Mouse (Mus musculus): Measurements from ENCODE around the gene Zap70. TPM values are rescaled to one million over a fixed set of nuclear protein-coding genes. Genes with fewer than 3 reads are reported as not detected.
A peak's percentile ranks its signal among the peaks of the same experiment; 100 is the strongest.

The Zap70 gene
- polyA plus RNA-seq, 1 experiment from 2014 or later, result 9.0 TPM

DNA sequence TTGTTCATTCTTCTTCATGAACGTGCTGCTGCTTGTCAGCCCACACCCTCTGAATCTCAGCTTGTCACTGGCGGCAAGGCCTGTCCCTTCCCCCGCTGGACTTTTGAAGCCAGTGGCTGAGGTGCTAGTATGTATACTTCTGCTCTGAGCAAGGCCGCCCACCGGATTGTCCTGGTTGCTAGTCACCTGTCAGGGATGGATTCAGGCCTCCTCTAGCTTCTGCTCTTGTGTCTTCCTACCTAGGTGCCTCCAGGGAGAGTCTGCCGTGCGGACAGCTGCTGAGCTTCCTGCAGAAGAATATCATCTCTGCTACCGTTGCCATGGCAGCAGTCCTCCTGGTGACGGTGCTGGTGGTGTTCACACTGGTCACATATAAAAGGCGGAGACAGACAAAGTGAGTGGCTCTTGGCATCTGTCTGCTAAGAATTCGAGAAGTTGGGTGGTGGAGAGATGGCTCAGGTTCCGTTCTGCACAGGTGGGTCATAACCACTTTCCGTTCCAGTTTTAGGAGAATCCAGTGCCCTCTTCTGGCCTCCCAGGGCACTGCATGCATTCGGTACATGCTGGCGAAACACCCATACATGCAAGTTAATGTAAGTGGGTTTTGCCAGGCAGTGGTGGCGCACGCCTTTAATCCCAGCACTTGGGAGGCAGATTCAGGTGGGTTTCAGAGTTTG, 17.2 kb upstream of the Zap70 start:
- Histone ChIP-seq H3K4me2 (ENCODE audit: low read depth, low read length) (peak overlapping the region; percentile 10; the same call in 1 of the 2 replicates), H3K4me1 (ENCODE audit: control insufficient read depth, insufficient read depth, low read length) (no peaks in the 10 kb centered on the region), H3K4me3 (ENCODE audit: low read length) (no peak overlapping the region), H3K27ac (ENCODE audit: low read length) (no peak overlapping the region), H3K9me3 (replicated peaks; ENCODE audit: control insufficient read depth, low read length) (no peaks in the 10 kb centered on the region), H3K36me3 (ENCODE audit: control insufficient read depth, insufficient read depth) (no peaks in the 10 kb centered on the region), H3K27me3 (ENCODE audit: control insufficient read depth, insufficient read depth, low read length) (peaks cover 5% of the 10 kb centered on the region; the same call in 1 of the 2 replicates), H3K9ac (ENCODE audit: low read length) (no peak overlapping the region)
- WGBS, result 25% methylated on average over 17 of the region's 17 CpGs
- no peak for ATAC-seq (replicated peaks; ENCODE audit: extremely low read depth, insufficient read depth, low FRiP score)

DNA sequence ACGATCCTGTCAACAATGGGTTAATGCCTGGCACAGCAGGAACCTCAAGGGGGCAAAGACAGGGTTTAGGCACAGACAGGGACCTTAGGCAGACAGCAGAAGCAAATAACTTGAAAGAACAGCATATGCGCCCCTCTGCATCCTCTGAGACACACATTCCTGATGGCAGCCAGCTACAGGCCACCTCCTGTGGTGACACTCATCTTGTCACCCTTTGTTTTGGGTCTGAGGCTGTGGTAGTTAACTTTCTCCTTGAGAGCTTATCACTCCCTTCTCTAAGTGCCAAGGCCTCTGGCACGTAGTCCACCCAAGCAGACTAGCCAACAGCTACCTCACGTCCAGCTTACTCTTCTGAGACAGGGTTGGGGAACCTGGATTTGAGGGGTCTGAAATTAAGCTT, 15.9 kb upstream of the Zap70 start:
- H3K9ac ChIP-seq (ENCODE audit: low read length), result no peak overlapping the region
- no peaks in the 10 kb centered on the region for H3K4me1 ChIP-seq (ENCODE audit: control insufficient read depth, insufficient read depth, low read length)
- no peak for ATAC-seq (replicated peaks; ENCODE audit: extremely low read depth, insufficient read depth, low FRiP score)
- WGBS, result 46% methylated on average over 4 of the region's 4 CpGs
- no peak overlapping the region for H3K4me2 ChIP-seq (ENCODE audit: low read depth, low read length)
- no peaks in the 10 kb centered on the region for H3K36me3 ChIP-seq (ENCODE audit: control insufficient read depth, insufficient read depth)
- H3K4me3 ChIP-seq (ENCODE audit: low read length), result no peak overlapping the region
- H3K27me3 ChIP-seq (ENCODE audit: control insufficient read depth, insufficient read depth, low read length), result peaks cover 2% of the 10 kb centered on the region; the same call in 1 of the 2 replicates
- no peaks in the 10 kb centered on the region for H3K9me3 ChIP-seq (replicated peaks; ENCODE audit: control insufficient read depth, low read length)
- H3K27ac ChIP-seq (ENCODE audit: low read length), result no peak overlapping the region

DNA sequence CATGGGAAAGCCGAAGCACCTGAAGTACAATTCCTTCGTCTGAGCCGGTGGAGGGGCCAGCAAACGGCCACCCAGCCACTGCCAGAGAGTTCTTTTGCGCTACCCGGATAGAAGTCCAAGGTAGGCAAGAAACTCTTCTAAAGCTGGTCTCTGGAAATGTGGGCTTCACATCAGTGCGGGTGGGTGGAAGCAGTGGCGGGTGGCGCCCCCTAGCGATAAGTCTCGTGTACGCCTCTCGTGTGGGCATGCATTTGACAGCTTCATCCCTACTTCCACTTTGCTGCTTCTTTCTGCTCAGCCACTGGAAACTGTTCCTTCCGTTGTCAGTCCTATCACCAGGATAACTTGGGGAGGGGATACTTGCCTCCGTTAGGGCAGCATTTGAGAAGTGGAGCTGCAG, 15.1 kb upstream of the Zap70 start:
- 43% methylated on average over 15 of the region's 15 CpGs for WGBS
- no peak overlapping the region for H3K4me2 ChIP-seq (ENCODE audit: low read depth, low read length)
- no peak overlapping the region for H3K27ac ChIP-seq (ENCODE audit: low read length)
- no peaks in the 10 kb centered on the region for H3K4me1 ChIP-seq (ENCODE audit: control insufficient read depth, insufficient read depth, low read length)
- no peaks in the 10 kb centered on the region for H3K9me3 ChIP-seq (replicated peaks; ENCODE audit: control insufficient read depth, low read length)
- no peak overlapping the region for H3K9ac ChIP-seq (ENCODE audit: low read length)
- no peaks in the 10 kb centered on the region for H3K36me3 ChIP-seq (ENCODE audit: control insufficient read depth, insufficient read depth)
- H3K27me3 ChIP-seq (ENCODE audit: control insufficient read depth, insufficient read depth, low read length), result peaks cover 2% of the 10 kb centered on the region; the same call in 1 of the 2 replicates
- no peak overlapping the region for H3K4me3 ChIP-seq (ENCODE audit: low read length)
- ATAC-seq (replicated peaks; ENCODE audit: extremely low read depth, insufficient read depth, low FRiP score), result no peak

DNA sequence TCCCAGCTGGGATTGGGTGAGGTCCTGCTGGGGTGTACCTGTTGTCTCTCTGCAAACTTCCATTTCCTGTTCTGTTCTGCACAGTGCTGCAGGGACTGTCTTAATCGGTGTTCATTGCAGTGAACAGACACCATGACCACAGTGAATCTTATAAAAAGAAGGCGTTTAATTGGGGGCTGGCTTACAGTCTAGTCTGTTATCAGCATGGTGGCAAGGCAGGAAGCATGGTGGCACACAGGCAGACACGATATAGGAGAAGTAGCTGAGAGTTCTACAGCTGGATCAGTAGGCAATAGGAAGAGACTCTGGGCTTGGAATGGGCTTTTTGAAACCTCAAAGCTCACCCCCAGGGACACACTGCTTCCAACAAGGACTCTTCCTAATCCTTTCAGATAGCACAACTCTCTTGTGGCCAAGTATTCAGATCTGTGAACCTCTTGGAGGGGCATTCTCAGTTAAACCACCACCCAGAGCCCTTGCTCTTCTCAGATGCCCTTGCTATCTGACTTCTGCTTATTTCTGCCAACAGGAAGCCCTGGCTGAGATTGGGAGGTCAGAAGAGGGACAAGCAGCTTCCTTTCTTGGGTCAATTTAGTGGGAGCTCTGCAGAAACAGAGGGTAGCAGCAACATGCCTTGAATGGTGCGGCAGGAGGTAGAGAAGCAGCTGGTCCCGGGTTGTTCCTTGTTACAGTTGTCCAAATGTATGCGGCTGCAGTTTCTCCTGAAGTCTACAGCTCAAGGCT, 7.5 kb upstream of the Zap70 start:
- Histone ChIP-seq H3K27me3 (ENCODE audit: control insufficient read depth, insufficient read depth, low read length) (no peaks in the 10 kb centered on the region), H3K4me2 (ENCODE audit: low read depth, low read length) (no peak overlapping the region), H3K4me1 (ENCODE audit: control insufficient read depth, insufficient read depth, low read length) (no peaks in the 10 kb centered on the region), H3K9me3 (replicated peaks; ENCODE audit: control insufficient read depth, low read length) (no peaks in the 10 kb centered on the region), H3K9ac (ENCODE audit: low read length) (no peak overlapping the region), H3K4me3 (ENCODE audit: low read length) (no peak overlapping the region), H3K36me3 (ENCODE audit: control insufficient read depth, insufficient read depth) (no peaks in the 10 kb centered on the region), H3K27ac (ENCODE audit: low read length) (no peak overlapping the region)
- 60% methylated on average over 6 of the region's 6 CpGs for WGBS
- no peak for ATAC-seq (replicated peaks; ENCODE audit: extremely low read depth, insufficient read depth, low FRiP score)

DNA sequence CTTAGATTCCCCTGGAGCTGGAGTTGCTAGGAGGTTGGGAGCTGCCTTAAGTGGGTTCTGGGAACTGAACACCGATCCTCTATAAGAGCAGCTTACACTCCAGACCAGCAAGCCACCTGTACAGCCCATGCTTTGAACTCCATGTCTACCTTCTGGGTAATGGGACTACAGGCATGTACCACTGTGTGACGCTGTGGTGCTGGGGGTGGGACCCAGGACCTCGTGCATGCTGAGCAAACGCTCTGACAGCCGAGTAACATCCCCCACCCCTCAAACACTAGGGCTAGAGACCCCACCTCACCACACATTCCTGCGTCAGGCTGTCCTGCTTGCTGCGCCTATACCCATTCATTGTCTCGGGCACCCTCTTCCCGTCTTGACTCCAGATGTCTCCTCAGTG, 3.0 kb upstream of the Zap70 start:
- Histone ChIP-seq H3K4me1 (ENCODE audit: control insufficient read depth, insufficient read depth, low read length) (no peaks in the 10 kb centered on the region), H3K27me3 (ENCODE audit: control insufficient read depth, insufficient read depth, low read length) (no peaks in the 10 kb centered on the region), H3K27ac (ENCODE audit: low read length) (no peak overlapping the region), H3K9me3 (replicated peaks; ENCODE audit: control insufficient read depth, low read length) (no peaks in the 10 kb centered on the region), H3K4me3 (ENCODE audit: low read length) (no peak overlapping the region), H3K9ac (ENCODE audit: low read length) (no peak overlapping the region), H3K4me2 (ENCODE audit: low read depth, low read length) (no peak overlapping the region), H3K36me3 (ENCODE audit: control insufficient read depth, insufficient read depth) (no peaks in the 10 kb centered on the region)
- ATAC-seq (replicated peaks; ENCODE audit: extremely low read depth, insufficient read depth, low FRiP score), result no peak
- 76% methylated on average over 9 of the region's 9 CpGs for WGBS

DNA sequence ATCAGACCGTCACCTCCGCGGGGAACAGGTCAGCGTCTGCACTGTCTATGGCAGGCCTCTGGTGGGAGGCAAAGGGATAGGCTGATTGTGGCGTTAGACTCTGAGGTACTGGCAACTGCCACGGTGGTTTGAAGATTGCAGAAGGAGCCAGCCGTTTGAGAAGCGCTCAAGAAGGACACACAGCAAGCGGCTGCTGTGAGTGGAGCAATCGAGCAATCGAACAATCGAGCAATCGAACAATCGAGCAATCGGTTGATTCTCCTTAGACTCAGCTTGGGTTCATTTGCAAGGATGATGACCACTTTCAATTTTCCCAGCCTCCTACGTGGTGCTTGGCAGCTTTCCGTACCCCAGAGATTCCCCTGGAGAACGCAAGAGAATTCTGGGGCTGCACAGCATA, 2.5 kb upstream of the Zap70 start:
- no peak for ATAC-seq (replicated peaks; ENCODE audit: extremely low read depth, insufficient read depth, low FRiP score)
- WGBS, result 83% methylated on average over 18 of the region's 18 CpGs
- H3K9me3 ChIP-seq (replicated peaks; ENCODE audit: control insufficient read depth, low read length), result no peaks in the 10 kb centered on the region

DNA sequence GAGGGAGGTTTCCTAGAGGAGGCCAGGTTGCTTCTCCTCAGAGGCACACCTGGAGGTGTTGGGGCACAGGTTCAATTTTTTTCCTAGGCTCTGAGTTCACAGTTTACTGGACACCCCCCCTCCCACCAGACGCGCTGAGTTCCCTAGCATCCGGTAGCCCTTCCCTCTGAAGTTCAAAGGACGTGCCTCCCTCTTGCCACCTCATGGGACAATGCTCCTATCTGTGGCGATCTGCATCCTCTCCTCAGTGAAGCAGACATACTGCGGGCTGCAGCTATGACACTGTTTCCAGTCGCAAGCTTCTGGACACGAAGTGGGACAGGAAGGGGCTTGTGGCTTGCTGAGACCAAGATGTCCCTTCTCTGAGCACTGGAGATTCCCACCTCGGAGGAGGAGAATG, 1.2 kb upstream of the Zap70 start:
- no peak overlapping the region for H3K27ac ChIP-seq (ENCODE audit: low read length)
- WGBS, result 75% methylated on average over 9 of the region's 9 CpGs
- no peak overlapping the region for H3K4me2 ChIP-seq (ENCODE audit: low read depth, low read length)
- H3K27me3 ChIP-seq (ENCODE audit: control insufficient read depth, insufficient read depth, low read length), result no peaks in the 10 kb centered on the region
- H3K4me3 ChIP-seq (ENCODE audit: low read length), result no peak overlapping the region
- no peak for ATAC-seq (replicated peaks; ENCODE audit: extremely low read depth, insufficient read depth, low FRiP score)
- no peaks in the 10 kb centered on the region for H3K4me1 ChIP-seq (ENCODE audit: control insufficient read depth, insufficient read depth, low read length)
- no peak overlapping the region for H3K9ac ChIP-seq (ENCODE audit: low read length)
- no peaks in the 10 kb centered on the region for H3K36me3 ChIP-seq (ENCODE audit: control insufficient read depth, insufficient read depth)
- H3K9me3 ChIP-seq (replicated peaks; ENCODE audit: control insufficient read depth, low read length), result no peaks in the 10 kb centered on the region

More for the DNA sequence above, 2.5 kb upstream of the Zap70 start:
- H3K4me3 ChIP-seq (ENCODE audit: low read length), result no peak overlapping the region
- no peaks in the 10 kb centered on the region for H3K27me3 ChIP-seq (ENCODE audit: control insufficient read depth, insufficient read depth, low read length)
- H3K27ac ChIP-seq (ENCODE audit: low read length), result no peak overlapping the region
- H3K9ac ChIP-seq (ENCODE audit: low read length), result no peak overlapping the region
- no peak overlapping the region for H3K4me2 ChIP-seq (ENCODE audit: low read depth, low read length)
- H3K4me1 ChIP-seq (ENCODE audit: control insufficient read depth, insufficient read depth, low read length), result no peaks in the 10 kb centered on the region
- no peaks in the 10 kb centered on the region for H3K36me3 ChIP-seq (ENCODE audit: control insufficient read depth, insufficient read depth)

DNA sequence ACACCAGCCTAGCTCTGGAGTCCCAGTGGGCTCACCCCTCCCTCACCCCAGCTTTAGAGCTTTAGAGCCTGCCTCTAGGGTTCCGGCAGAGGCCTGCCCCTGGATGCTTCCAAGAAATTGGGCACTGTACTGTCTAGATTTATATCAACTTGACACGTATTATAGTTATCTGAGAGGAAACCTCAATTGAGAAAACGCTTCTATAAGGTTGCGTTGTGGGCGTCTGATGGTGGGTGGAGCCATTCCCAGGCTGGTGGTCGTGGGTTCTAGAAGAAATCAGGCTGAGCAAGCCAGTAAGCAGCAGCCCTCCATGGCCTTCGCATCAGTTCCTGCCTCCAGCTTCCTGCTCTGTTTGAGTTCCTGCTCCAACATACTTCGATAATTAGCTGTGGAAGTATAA, 537 bp upstream of the Zap70 start:
- no peak for ATAC-seq (replicated peaks; ENCODE audit: extremely low read depth, insufficient read depth, low FRiP score)
- Histone ChIP-seq H3K4me1 (ENCODE audit: control insufficient read depth, insufficient read depth, low read length) (no peaks in the 10 kb centered on the region), H3K9me3 (replicated peaks; ENCODE audit: control insufficient read depth, low read length) (no peaks in the 10 kb centered on the region), H3K27ac (ENCODE audit: low read length) (no peak overlapping the region), H3K4me2 (ENCODE audit: low read depth, low read length) (no peak overlapping the region), H3K36me3 (ENCODE audit: control insufficient read depth, insufficient read depth) (no peaks in the 10 kb centered on the region), H3K9ac (ENCODE audit: low read length) (no peak overlapping the region), H3K27me3 (ENCODE audit: control insufficient read depth, insufficient read depth, low read length) (no peaks in the 10 kb centered on the region), H3K4me3 (ENCODE audit: low read length) (no peak overlapping the region)
- WGBS, result 84% methylated on average over 8 of the region's 8 CpGs

DNA sequence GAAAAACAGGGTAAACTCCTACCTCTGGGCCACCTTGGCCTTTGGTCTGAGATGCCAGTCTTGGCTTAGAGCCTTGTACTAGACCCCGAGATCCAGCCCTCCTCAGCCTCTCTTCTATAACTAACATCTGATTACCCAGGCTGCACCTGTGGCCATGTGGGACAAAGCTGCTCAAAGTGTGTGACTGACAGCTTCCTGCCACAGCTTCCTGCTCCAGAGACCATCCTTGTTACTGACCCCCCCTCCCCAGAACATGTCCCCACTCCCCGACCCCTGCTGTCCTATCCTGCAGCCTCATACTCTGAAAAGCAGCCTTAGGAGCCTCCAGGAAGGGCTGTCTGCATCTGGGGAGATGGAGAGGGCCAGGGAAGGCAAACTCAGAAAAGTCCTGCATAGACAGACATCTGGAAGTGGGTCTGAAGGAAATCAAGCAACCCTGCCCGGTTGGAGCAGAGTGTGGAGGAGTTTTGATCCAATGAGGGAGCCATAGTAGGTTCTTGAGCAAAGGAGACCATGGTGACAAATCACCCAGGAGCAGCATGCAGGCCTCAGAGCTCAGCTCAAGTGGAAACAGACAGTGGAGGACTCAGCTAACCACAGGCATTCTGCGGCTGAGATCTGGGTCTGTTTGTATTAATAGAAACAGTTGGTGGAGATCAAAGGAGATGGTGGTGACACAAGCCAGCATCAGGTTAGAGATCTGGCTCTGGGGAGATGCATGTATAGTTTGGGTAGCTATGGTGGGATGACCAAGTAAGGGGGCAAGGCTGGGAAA, 5.0 kb downstream of the Zap70 start:
- 32% methylated on average over 4 of the region's 4 CpGs for WGBS
- no peaks in the 10 kb centered on the region for H3K9me3 ChIP-seq (replicated peaks; ENCODE audit: control insufficient read depth, low read length)
- no peak overlapping the region for H3K4me3 ChIP-seq (ENCODE audit: low read length)
- H3K36me3 ChIP-seq (ENCODE audit: control insufficient read depth, insufficient read depth), result no peaks in the 10 kb centered on the region
- H3K4me1 ChIP-seq (ENCODE audit: control insufficient read depth, insufficient read depth, low read length), result no peaks in the 10 kb centered on the region
- H3K27me3 ChIP-seq (ENCODE audit: control insufficient read depth, insufficient read depth, low read length), result peaks cover 10% of the 10 kb centered on the region
- H3K9ac ChIP-seq (ENCODE audit: low read length), result no peak overlapping the region
- H3K4me2 ChIP-seq (ENCODE audit: low read depth, low read length), result no peak overlapping the region
- peak overlapping the region; percentile 70 for H3K27ac ChIP-seq (ENCODE audit: low read length)
- ATAC-seq (replicated peaks; ENCODE audit: extremely low read depth, insufficient read depth, low FRiP score), result 0 out of 2 replicates have a peak, but pooled peaks have one; percentile 25
